Mouse (Mus musculus) C2C12 (cell line): ENCODE data around the gene Cfap97d2.

Experiments
- CEBPB ChIP-seq: IDR thresholded peaks from one replicate; pipeline ENCODE4 v1.6.1; 2011; ENCODE audit warnings: low read depth, mild to moderate bottlenecking, control low read depth, moderate library complexity
- CTCF ChIP-seq: IDR thresholded peaks from one replicate; pipeline ENCODE4 v1.5.1; 2011; ENCODE audit not compliant: control insufficient read depth, insufficient read depth, insufficient read length
- FOSL1 ChIP-seq: IDR thresholded peaks from one replicate; pipeline ENCODE4 v1.8.0; 2011; ENCODE audit warnings: mild to moderate bottlenecking, low read length; ENCODE audit not compliant: poor library complexity, insufficient read depth, severe bottlenecking
- MAX ChIP-seq: IDR thresholded peaks from one replicate; pipeline ENCODE4 v1.6.1; 2011; ENCODE audit warnings: mild to moderate bottlenecking, control low read depth
- MYOD1 ChIP-seq: IDR thresholded peaks from one replicate; pipeline ENCODE4 v1.6.1; 2011; ENCODE audit warnings: low read depth; ENCODE audit not compliant: control insufficient read depth, insufficient read length
- MYOG ChIP-seq: IDR thresholded peaks from one replicate; pipeline ENCODE4 v1.6.1; 2011; ENCODE audit not compliant: control insufficient read depth, insufficient read length; ENCODE audit errors: extremely low read depth
- USF1 ChIP-seq: IDR thresholded peaks from one replicate; pipeline ENCODE4 v1.6.1; 2011; ENCODE audit warnings: low read depth, mild to moderate bottlenecking, control low read depth, moderate library complexity

GRCm38 (mm10) chr8:13660323-13660722 is 45.4 kb upstream of the Cfap97d2 start:
- no peak for TF ChIP-seq MYOD1
- no peak for TF ChIP-seq CTCF
- no peak for TF ChIP-seq CEBPB
- TF ChIP-seq FOSL1, result no peak
- no peak for TF ChIP-seq MAX
- TF ChIP-seq USF1, result no peak
- TF ChIP-seq MYOG, result no peak
